Mouse (Mus musculus): ENCODE measurements around the gene Sestd1. TPM values are rescaled to one million over a fixed set of nuclear protein-coding genes. Genes with fewer than 3 reads are reported as not detected.
A peak's percentile ranks its signal among the peaks of the same experiment; 100 is the strongest.

The Sestd1 gene
- polyA plus RNA-seq, 1 experiment from 2014 or later, result 38.1 TPM

DNA sequence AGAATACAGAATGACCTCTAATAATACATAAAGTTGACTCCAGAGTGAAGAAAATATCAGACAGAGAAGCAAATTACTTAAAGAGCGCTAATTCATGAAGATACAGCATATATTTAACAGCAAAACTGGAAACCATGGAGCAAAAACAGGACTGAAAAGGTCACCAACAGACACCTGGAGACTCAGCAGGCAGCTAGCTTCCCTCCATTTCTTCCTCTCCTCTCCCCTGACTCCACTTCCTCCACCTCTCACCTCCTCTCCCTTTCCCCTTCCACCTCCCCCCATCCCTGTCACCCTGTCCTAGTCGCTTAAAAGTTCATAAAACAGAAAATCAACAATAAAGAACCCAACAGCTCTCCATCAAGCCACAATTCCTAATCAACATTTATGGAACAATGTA lies 13.5 kb downstream of the Sestd1 start:
- H3K4me1 ChIP-seq, result peaks cover 44% of the 10 kb centered on the region
- WGBS, result 93% methylated on average over 2 of the region's 2 CpGs
- no peaks in the 10 kb centered on the region for H3K27me3 ChIP-seq (replicated peaks)
- ATAC-seq (replicated peaks), result no peak
- no peak overlapping the region for H3K27ac ChIP-seq
- H3K9me3 ChIP-seq, result no peaks in the 10 kb centered on the region
- no peak overlapping the region for H3K9ac ChIP-seq
- H3K36me3 ChIP-seq (replicated peaks), result no peaks in the 10 kb centered on the region
- H3K4me2 ChIP-seq, result no peak overlapping the region
- H3K4me3 ChIP-seq, result no peak overlapping the region

DNA sequence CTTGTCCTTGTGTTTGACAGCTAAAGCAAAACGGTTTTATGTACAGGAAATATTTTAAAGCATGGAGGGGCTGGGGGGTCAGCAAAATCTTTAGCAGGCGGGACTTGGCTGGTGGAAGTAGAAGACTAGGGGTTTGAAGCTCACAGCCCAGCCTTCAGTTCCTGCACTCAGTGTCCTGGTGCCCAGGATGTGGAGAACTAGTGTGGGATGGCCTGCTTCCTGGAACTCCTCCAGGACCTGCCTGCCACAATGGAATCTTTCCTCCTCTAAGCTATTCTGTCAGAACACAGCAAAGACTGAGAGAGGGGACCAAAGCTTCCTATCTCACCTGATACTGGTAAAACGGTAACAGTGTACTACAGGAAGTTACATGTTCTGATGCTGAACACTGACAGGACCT lies 14.4 kb downstream of the Sestd1 start:
- Histone ChIP-seq H3K36me3 (replicated peaks) (no peaks in the 10 kb centered on the region), H3K4me3 (no peak overlapping the region), H3K9ac (no peak overlapping the region), H3K27me3 (replicated peaks) (no peaks in the 10 kb centered on the region), H3K4me2 (no peak overlapping the region), H3K9me3 (no peaks in the 10 kb centered on the region), H3K27ac (no peak overlapping the region), H3K4me1 (peaks cover 47% of the 10 kb centered on the region)
- no peak for ATAC-seq (replicated peaks)
- 83% methylated on average over 3 of the region's 3 CpGs for WGBS

GRCm38 (mm10) chr2:77265301-77265700 lies 15.1 kb downstream of the Sestd1 start:
- H3K4me1 ChIP-seq, result peaks cover 47% of the 10 kb centered on the region
- H3K36me3 ChIP-seq (replicated peaks), result no peaks in the 10 kb centered on the region
- no peaks in the 10 kb centered on the region for H3K27me3 ChIP-seq (replicated peaks)
- no peak for ATAC-seq (replicated peaks)
- H3K4me3 ChIP-seq, result no peak overlapping the region
- no peak overlapping the region for H3K4me2 ChIP-seq
- no peaks in the 10 kb centered on the region for H3K9me3 ChIP-seq
- no peak overlapping the region for H3K27ac ChIP-seq
- 78% methylated on average over 7 of the region's 7 CpGs for WGBS
- no peak overlapping the region for H3K9ac ChIP-seq

DNA sequence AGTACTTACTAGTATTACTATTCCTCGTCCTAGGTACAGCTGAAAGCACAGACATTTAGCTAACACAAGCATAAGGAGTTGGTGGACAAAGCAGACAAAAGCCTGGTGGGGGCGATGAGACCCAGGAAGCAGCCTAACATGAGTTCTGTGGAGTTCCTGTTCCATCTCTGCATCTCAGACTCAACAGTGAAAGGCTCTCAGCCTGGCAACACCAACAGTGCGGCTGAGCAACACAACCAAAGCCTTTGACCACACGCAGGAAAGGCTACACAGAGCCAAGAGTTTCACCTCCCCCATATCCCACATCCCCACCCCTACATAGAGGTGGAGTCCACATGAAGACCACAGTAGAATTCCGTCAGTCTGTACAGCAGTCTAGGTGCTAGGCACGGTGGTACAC lies 15.8 kb downstream of the Sestd1 start:
- H3K9me3 ChIP-seq, result no peaks in the 10 kb centered on the region
- no peak overlapping the region for H3K9ac ChIP-seq
- WGBS, result 82% methylated on average over 6 of the region's 6 CpGs
- no peaks in the 10 kb centered on the region for H3K27me3 ChIP-seq (replicated peaks)
- no peak overlapping the region for H3K27ac ChIP-seq
- H3K4me1 ChIP-seq, result peaks cover 45% of the 10 kb centered on the region
- H3K4me3 ChIP-seq, result no peak overlapping the region
- H3K36me3 ChIP-seq (replicated peaks), result no peaks in the 10 kb centered on the region
- ATAC-seq (replicated peaks), result no peak
- H3K4me2 ChIP-seq, result no peak overlapping the region

DNA sequence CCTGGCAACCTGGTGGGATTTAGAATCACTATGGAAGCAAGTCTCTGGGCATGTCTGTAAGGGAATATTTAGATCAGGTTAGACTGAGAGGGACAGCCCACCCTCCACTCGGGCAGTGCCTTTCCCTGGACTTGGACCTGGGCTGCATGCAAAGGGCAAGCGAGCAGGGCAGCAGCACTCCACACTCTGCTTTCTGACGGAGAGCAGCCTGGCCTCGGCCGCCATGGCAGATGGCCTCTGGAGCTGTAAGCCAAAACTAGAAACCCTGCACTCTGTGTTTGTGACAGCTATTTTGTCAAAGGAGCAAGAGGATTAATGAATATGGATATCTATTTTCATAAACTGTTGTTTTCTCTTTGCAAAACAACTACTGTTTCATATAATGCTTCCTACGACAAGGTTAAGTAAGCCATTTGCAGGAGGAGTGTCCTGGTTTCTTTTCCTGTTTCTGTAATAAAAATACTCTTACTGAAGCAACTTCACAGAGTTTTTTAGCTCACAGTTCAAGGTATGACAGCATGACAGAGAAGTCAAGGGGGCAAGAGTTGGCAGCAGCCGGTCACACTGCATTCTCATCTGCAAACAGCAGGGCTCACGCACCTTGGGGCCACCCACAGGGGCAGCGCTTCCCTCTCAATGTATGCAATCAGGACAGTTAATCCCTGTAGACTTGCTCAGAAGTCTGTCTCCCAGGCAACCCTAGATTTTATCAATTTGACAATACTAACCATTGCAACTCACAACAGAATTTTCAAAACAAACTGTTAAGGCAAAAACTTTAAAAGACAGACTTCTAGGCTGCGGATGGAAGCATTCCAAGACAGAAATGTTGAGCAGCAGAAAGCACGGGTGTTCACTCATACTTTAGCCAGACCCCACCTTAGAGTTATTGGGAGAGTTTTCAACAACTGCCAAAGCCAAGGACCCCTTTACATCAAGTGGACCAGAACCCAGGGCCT lies 16.6 kb downstream of the Sestd1 start:
- Histone ChIP-seq H3K36me3 (replicated peaks) (no peaks in the 10 kb centered on the region), H3K4me2 (no peak overlapping the region), H3K9me3 (no peaks in the 10 kb centered on the region), H3K27ac (no peak overlapping the region), H3K4me1 (peaks cover 39% of the 10 kb centered on the region), H3K4me3 (no peak overlapping the region), H3K9ac (no peak overlapping the region), H3K27me3 (replicated peaks) (no peaks in the 10 kb centered on the region)
- WGBS, result 42% methylated on average over 11 of the region's 11 CpGs
- ATAC-seq (replicated peaks), result no peak

DNA sequence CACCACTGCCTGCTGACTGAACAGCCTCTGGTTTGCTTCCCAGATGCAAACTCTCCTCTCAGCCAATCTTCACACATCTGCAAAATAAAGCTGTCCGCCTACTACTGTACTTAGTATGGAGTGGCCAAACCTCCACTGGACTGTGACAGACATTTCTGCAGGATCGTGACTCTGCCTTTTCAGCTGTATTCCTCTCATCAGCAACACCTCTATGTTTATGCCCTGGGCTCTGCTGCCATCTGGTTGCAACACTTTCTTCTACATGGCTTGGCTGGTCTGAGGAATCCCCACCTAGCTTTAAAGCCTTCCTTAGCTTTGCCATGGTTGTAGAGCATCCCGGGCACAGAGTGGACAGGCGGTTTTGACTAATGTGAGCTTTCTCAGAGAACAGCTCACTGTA lies 20.3 kb downstream of the Sestd1 start:
- no peak for ATAC-seq (replicated peaks)
- Histone ChIP-seq H3K9ac (no peak overlapping the region), H3K27ac (0 out of 2 replicates have a peak overlapping the region, but pooled peaks have one; percentile 1), H3K27me3 (replicated peaks) (no peaks in the 10 kb centered on the region), H3K4me2 (no peak overlapping the region), H3K4me1 (peaks cover 28% of the 10 kb centered on the region), H3K36me3 (replicated peaks) (no peaks in the 10 kb centered on the region), H3K4me3 (no peak overlapping the region), H3K9me3 (no peaks in the 10 kb centered on the region)
- 84% methylated on average over 4 of the region's 4 CpGs for WGBS

GRCm38 (mm10) chr2:77253227-77253626 lies 27.2 kb downstream of the Sestd1 start:
- no peak overlapping the region for H3K9ac ChIP-seq
- WGBS, result 85% methylated on average over 6 of the region's 6 CpGs

GRCm38 (mm10) chr2:77251736-77252135 lies 28.7 kb downstream of the Sestd1 start:
- Histone ChIP-seq H3K4me2 (no peak overlapping the region), H3K27me3 (replicated peaks) (no peaks in the 10 kb centered on the region), H3K27ac (no peak overlapping the region), H3K4me3 (no peak overlapping the region), H3K4me1 (peaks cover 16% of the 10 kb centered on the region), H3K9me3 (no peaks in the 10 kb centered on the region), H3K9ac (no peak overlapping the region), H3K36me3 (replicated peaks) (no peaks in the 10 kb centered on the region)
- 95% methylated on average over 6 of the region's 6 CpGs for WGBS
- no peak for ATAC-seq (replicated peaks)

More at GRCm38 (mm10) chr2:77253227-77253626, 27.2 kb downstream of the Sestd1 start:
- H3K27ac ChIP-seq, result no peak overlapping the region
- no peaks in the 10 kb centered on the region for H3K9me3 ChIP-seq
- H3K4me3 ChIP-seq, result no peak overlapping the region
- H3K27me3 ChIP-seq (replicated peaks), result no peaks in the 10 kb centered on the region
- no peak overlapping the region for H3K4me2 ChIP-seq
- ATAC-seq (replicated peaks), result no peak
- peaks cover 14% of the 10 kb centered on the region for H3K4me1 ChIP-seq
- H3K36me3 ChIP-seq (replicated peaks), result no peaks in the 10 kb centered on the region

GRCm38 (mm10) chr2:77249771-77250681 lies 30.4 kb downstream of the Sestd1 start:
- no peaks in the 10 kb centered on the region for H3K27me3 ChIP-seq (replicated peaks)
- H3K4me1 ChIP-seq, result peaks cover 19% of the 10 kb centered on the region
- no peak overlapping the region for H3K4me2 ChIP-seq
- H3K27ac ChIP-seq, result peak overlapping the region; percentile 41; the same call in 1 of the 2 replicates
- no peak overlapping the region for H3K9ac ChIP-seq
- peak; percentile 35; the same call in 1 of the 2 replicates for ATAC-seq (replicated peaks)
- no peaks in the 10 kb centered on the region for H3K9me3 ChIP-seq
- WGBS, result 38% methylated on average over 8 of the region's 8 CpGs
- H3K36me3 ChIP-seq (replicated peaks), result no peaks in the 10 kb centered on the region
- no peak overlapping the region for H3K4me3 ChIP-seq

DNA sequence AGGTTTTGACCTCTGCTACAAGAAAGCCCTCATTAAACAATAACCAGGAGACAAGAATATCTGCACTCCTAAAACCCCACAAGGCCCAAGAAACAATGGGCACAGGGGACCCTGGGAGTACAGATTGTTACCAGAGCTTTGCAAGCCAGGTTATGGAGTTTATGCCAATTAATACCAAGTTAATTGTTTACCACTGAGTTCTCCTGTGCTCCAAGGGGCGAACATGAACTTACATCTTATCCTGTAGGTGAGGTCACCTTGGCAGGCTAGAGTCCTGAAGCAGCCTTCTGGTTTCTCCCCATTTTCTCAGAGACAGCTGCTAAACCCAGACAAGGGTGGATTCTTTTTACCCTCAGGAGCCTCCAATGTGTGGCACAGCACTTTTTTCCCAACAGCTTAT lies 32.0 kb downstream of the Sestd1 start:
- Histone ChIP-seq H3K4me1 (peaks cover 19% of the 10 kb centered on the region), H3K36me3 (replicated peaks) (0 out of 2 replicates have a peak, but pooled peaks cover 6% of the 10 kb centered on the region), H3K9ac (no peak overlapping the region), H3K4me2 (no peak overlapping the region), H3K4me3 (no peak overlapping the region), H3K27me3 (replicated peaks) (no peaks in the 10 kb centered on the region), H3K27ac (no peak overlapping the region), H3K9me3 (no peaks in the 10 kb centered on the region)
- no peak for ATAC-seq (replicated peaks)
- WGBS, result 95% methylated on average over 1 of the region's 1 CpGs

- H3K4me2 ChIP-seq, result no peak overlapping the region
- 0 out of 2 replicates have a peak, but pooled peaks cover 6% of the 10 kb centered on the region for H3K36me3 ChIP-seq (replicated peaks)
- no peaks in the 10 kb centered on the region for H3K9me3 ChIP-seq
- 91% methylated on average over 10 of the region's 10 CpGs for WGBS
- ATAC-seq (replicated peaks), result peak; percentile 37; the same call in 1 of the 2 replicates
- no peak overlapping the region for H3K9ac ChIP-seq
- no peak overlapping the region for H3K27ac ChIP-seq
- peaks cover 19% of the 10 kb centered on the region for H3K4me1 ChIP-seq
- no peaks in the 10 kb centered on the region for H3K27me3 ChIP-seq (replicated peaks)
- H3K4me3 ChIP-seq, result no peak overlapping the region
Observed at GRCm38 (mm10) chr2:77247200-77247830, 33.1 kb downstream of the Sestd1 start.

GRCm38 (mm10) chr2:77245806-77246205 lies 34.6 kb downstream of the Sestd1 start:
- H3K27ac ChIP-seq, result no peak overlapping the region
- H3K4me2 ChIP-seq, result no peak overlapping the region
- peaks cover 19% of the 10 kb centered on the region for H3K4me1 ChIP-seq
- H3K9ac ChIP-seq, result no peak overlapping the region
- 80% methylated on average over 3 of the region's 3 CpGs for WGBS
- no peaks in the 10 kb centered on the region for H3K9me3 ChIP-seq
- H3K27me3 ChIP-seq (replicated peaks), result no peaks in the 10 kb centered on the region
- peaks cover 10% of the 10 kb centered on the region; the same call in 1 of the 2 replicates for H3K36me3 ChIP-seq (replicated peaks)
- no peak for ATAC-seq (replicated peaks)
- H3K4me3 ChIP-seq, result no peak overlapping the region

Measured in midbrain, embryonic 15.5 days (tissue).